Mouse (Mus musculus): Measurements from ENCODE around the gene Usp34. TPM values are rescaled to one million over a fixed set of nuclear protein-coding genes. Genes with fewer than 3 reads are reported as not detected.
"Not testable (repeated sequence)": the region's sequence is repeated elsewhere in the genome, so short reads cannot be mapped to it uniquely, and the experiment has no call there.

Gene Usp34
- 12.1 and 14.5 TPM in 2 replicates for polyA plus RNA-seq (2015; fragmentation: Nextera tagmentation; extraction: Ambion mirVana)

- Histone ChIP-seq H3K9me3 (replicated peaks) (no peaks in the 10 kb centered on the region), H3K27ac (peak within 1 kb of the TSS; percentile 98), H3K4me2 (peak within 1 kb of the TSS; percentile 63), H3K4me3 (peak within 1 kb of the TSS; percentile 98), H3K36me3 (no peaks in the 10 kb centered on the region), H3K9ac (peak within 1 kb of the TSS; percentile 97), H3K4me1 (replicated peaks) (peaks cover 13% of the 10 kb centered on the region), H3K27me3 (no peaks in the 10 kb centered on the region)
- WGBS, result under 1% methylated on average over 57 of the region's 80 CpGs
- peak; percentile 62 for ATAC-seq (replicated peaks; ENCODE audit: insufficient number of reproducible peaks, insufficient read depth, low FRiP score, low read depth)
These were observed at the start of gene Usp34 for GRCm38 (mm10) chr11:23306764-23307565. TSS of gene Usp34 (plus strand) at chr11:23306895.

GRCm38 (mm10) chr11:23259073-23259472 is 47.6 kb upstream of the Usp34 start:
- peak overlapping the region; percentile 25 for H3K4me2 ChIP-seq
- no peaks in the 10 kb centered on the region for H3K27me3 ChIP-seq
- WGBS, result 76% methylated on average over 4 of the region's 4 CpGs
- H3K9ac ChIP-seq, result no peak overlapping the region
- ATAC-seq (replicated peaks; ENCODE audit: insufficient number of reproducible peaks, insufficient read depth, low FRiP score, low read depth), result no peak
- H3K27ac ChIP-seq, result no peak overlapping the region
- H3K36me3 ChIP-seq, result peaks cover 23% of the 10 kb centered on the region
- peaks cover 32% of the 10 kb centered on the region for H3K4me1 ChIP-seq (replicated peaks)
- H3K9me3 ChIP-seq (replicated peaks), result no peaks in the 10 kb centered on the region
- 0 out of 2 replicates have a peak overlapping the region, but pooled peaks have one; percentile 0 for H3K4me3 ChIP-seq

GRCm38 (mm10) chr11:23259481-23259880 is 47.2 kb upstream of the Usp34 start:
- ATAC-seq (replicated peaks; ENCODE audit: insufficient number of reproducible peaks, insufficient read depth, low FRiP score, low read depth), result no peak
- H3K4me1 ChIP-seq (replicated peaks), result peaks cover 32% of the 10 kb centered on the region
- 0 out of 2 replicates have a peak overlapping the region, but pooled peaks have one; percentile 25 for H3K4me2 ChIP-seq
- H3K36me3 ChIP-seq, result peaks cover 27% of the 10 kb centered on the region
- no peak overlapping the region for H3K27ac ChIP-seq
- no peak overlapping the region for H3K9ac ChIP-seq
- no peaks in the 10 kb centered on the region for H3K27me3 ChIP-seq
- H3K4me3 ChIP-seq, result no peak overlapping the region
- WGBS, result 73% methylated on average over 1 of the region's 1 CpGs
- H3K9me3 ChIP-seq (replicated peaks), result no peaks in the 10 kb centered on the region

GRCm38 (mm10) chr11:23260186-23260585 is 46.5 kb upstream of the Usp34 start:
- Histone ChIP-seq H3K9ac (no peak overlapping the region), H3K4me1 (replicated peaks) (peaks cover 29% of the 10 kb centered on the region), H3K36me3 (peaks cover 34% of the 10 kb centered on the region), H3K4me2 (0 out of 2 replicates have a peak overlapping the region, but pooled peaks have one; percentile 2), H3K27me3 (no peaks in the 10 kb centered on the region), H3K27ac (no peak overlapping the region), H3K9me3 (replicated peaks) (no peaks in the 10 kb centered on the region), H3K4me3 (no peak overlapping the region)
- ATAC-seq (replicated peaks; ENCODE audit: insufficient number of reproducible peaks, insufficient read depth, low FRiP score, low read depth), result no peak
- 58% methylated on average over 1 of the region's 1 CpGs for WGBS

GRCm38 (mm10) chr11:23261490-23261889 is 45.2 kb upstream of the Usp34 start:
- H3K36me3 ChIP-seq, result peaks cover 46% of the 10 kb centered on the region
- no peak overlapping the region for H3K27ac ChIP-seq
- peaks cover 29% of the 10 kb centered on the region for H3K4me1 ChIP-seq (replicated peaks)
- H3K4me3 ChIP-seq, result no peak overlapping the region
- ATAC-seq (replicated peaks; ENCODE audit: insufficient number of reproducible peaks, insufficient read depth, low FRiP score, low read depth), result no peak
- H3K9me3 ChIP-seq (replicated peaks), result no peaks in the 10 kb centered on the region
- no peak overlapping the region for H3K9ac ChIP-seq
- 70% methylated on average over 3 of the region's 3 CpGs for WGBS
- no peak overlapping the region for H3K4me2 ChIP-seq
- no peaks in the 10 kb centered on the region for H3K27me3 ChIP-seq

- no peaks in the 10 kb centered on the region for H3K27me3 ChIP-seq
- ATAC-seq (replicated peaks; ENCODE audit: insufficient number of reproducible peaks, insufficient read depth, low FRiP score, low read depth), result no peak
- H3K36me3 ChIP-seq, result peaks cover 63% of the 10 kb centered on the region
These were observed 41.7 kb upstream of the Usp34 start for GRCm38 (mm10) chr11:23264949-23265348.

GRCm38 (mm10) chr11:23271770-23272724 is 34.6 kb upstream of the Usp34 start:
- peaks cover 69% of the 10 kb centered on the region for H3K36me3 ChIP-seq
- no peaks in the 10 kb centered on the region for H3K9me3 ChIP-seq (replicated peaks)
- no peaks in the 10 kb centered on the region for H3K4me1 ChIP-seq (replicated peaks)
- no peak overlapping the region for H3K27ac ChIP-seq
- H3K9ac ChIP-seq, result no peak overlapping the region
- H3K4me2 ChIP-seq, result no peak overlapping the region
- H3K27me3 ChIP-seq, result no peaks in the 10 kb centered on the region
- ATAC-seq (replicated peaks; ENCODE audit: insufficient number of reproducible peaks, insufficient read depth, low FRiP score, low read depth), result no peak
- 79% methylated on average over 4 of the region's 4 CpGs for WGBS
- H3K4me3 ChIP-seq, result no peak overlapping the region

More at GRCm38 (mm10) chr11:23264949-23265348, 41.7 kb upstream of the Usp34 start:
- no peak overlapping the region for H3K9ac ChIP-seq
- no peak overlapping the region for H3K27ac ChIP-seq
- no peak overlapping the region for H3K4me2 ChIP-seq
- no peak overlapping the region for H3K4me3 ChIP-seq
- no peaks in the 10 kb centered on the region for H3K9me3 ChIP-seq (replicated peaks)
- peaks cover 14% of the 10 kb centered on the region for H3K4me1 ChIP-seq (replicated peaks)

- Histone ChIP-seq H3K4me2 (no peak overlapping the region), H3K4me1 (replicated peaks) (no peaks in the 10 kb centered on the region), H3K27me3 (no peaks in the 10 kb centered on the region), H3K36me3 (peaks cover 81% of the 10 kb centered on the region), H3K9ac (no peak overlapping the region), H3K4me3 (no peak overlapping the region), H3K9me3 (replicated peaks) (no peaks in the 10 kb centered on the region), H3K27ac (no peak overlapping the region)
- WGBS, result 72% methylated on average over 3 of the region's 3 CpGs
- ATAC-seq (replicated peaks; ENCODE audit: insufficient number of reproducible peaks, insufficient read depth, low FRiP score, low read depth), result no peak
These were observed 30.9 kb upstream of the Usp34 start for GRCm38 (mm10) chr11:23275780-23276179.

- H3K27ac ChIP-seq, result no peak overlapping the region
- H3K27me3 ChIP-seq, result no peaks in the 10 kb centered on the region
- no peak for ATAC-seq (replicated peaks; ENCODE audit: insufficient number of reproducible peaks, insufficient read depth, low FRiP score, low read depth)
- WGBS, result 96% methylated on average over 4 of the region's 4 CpGs
- peaks cover 90% of the 10 kb centered on the region for H3K36me3 ChIP-seq
- no peaks in the 10 kb centered on the region for H3K4me1 ChIP-seq (replicated peaks)
- no peak overlapping the region for H3K9ac ChIP-seq
- H3K9me3 ChIP-seq (replicated peaks), result no peaks in the 10 kb centered on the region
- H3K4me2 ChIP-seq, result no peak overlapping the region
- H3K4me3 ChIP-seq, result no peak overlapping the region
These were observed 22.2 kb upstream of the Usp34 start for GRCm38 (mm10) chr11:23284469-23284868.

- not testable (repeated sequence) for H3K4me1 ChIP-seq (replicated peaks); H3K27ac ChIP-seq; H3K9ac ChIP-seq; H3K4me2 ChIP-seq; ATAC-seq (replicated peaks; ENCODE audit: insufficient number of reproducible peaks, insufficient read depth, low FRiP score, low read depth); H3K4me3 ChIP-seq; H3K27me3 ChIP-seq; H3K9me3 ChIP-seq (replicated peaks)
- peaks cover 90% of the 10 kb centered on the region for H3K36me3 ChIP-seq
- WGBS, result 66% methylated on average over 4 of the region's 4 CpGs
These were observed 17.8 kb upstream of the Usp34 start for GRCm38 (mm10) chr11:23288866-23289265.

GRCm38 (mm10) chr11:23297379-23297778 is 9.3 kb upstream of the Usp34 start:
- Histone ChIP-seq H3K27ac (no peak overlapping the region), H3K4me1 (replicated peaks) (no peaks in the 10 kb centered on the region), H3K9ac (no peak overlapping the region), H3K27me3 (no peaks in the 10 kb centered on the region), H3K4me3 (no peak overlapping the region), H3K4me2 (no peak overlapping the region), H3K9me3 (replicated peaks) (no peaks in the 10 kb centered on the region), H3K36me3 (peaks cover 54% of the 10 kb centered on the region)
- ATAC-seq (replicated peaks; ENCODE audit: insufficient number of reproducible peaks, insufficient read depth, low FRiP score, low read depth), result no peak
- 97% methylated on average over 2 of the region's 2 CpGs for WGBS
